Mouse (Mus musculus): ENCODE measurements around the gene Gm47791.

DNA sequence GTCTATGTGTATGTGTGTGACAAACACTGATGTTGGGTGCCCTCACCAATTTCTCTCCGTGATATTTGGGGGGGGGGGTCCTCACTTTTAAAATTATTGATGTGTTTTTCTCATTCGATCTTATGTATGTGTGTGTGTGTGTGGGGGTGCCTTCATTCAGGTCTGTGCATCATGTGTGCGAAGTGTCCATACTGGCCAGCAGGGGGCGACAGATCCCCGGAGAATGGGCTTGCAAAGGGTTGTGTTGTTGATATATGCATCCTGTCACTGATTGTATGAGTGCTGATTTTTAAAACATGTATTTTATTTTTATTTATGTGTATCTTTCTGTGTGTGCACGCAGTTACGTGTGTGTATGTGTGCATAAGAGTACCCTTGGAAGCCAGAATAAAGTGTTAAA, 32.6 kb upstream of the Gm47791 start:
- TF ChIP-seq GATA1 (IDR thresholded peaks at IDR 0.05; ENCODE audit: borderline replicate concordance, low read length) (no peak), FLI1 (IDR thresholded peaks at IDR 0.05; ENCODE audit: low read length) (no peak)
